Mouse (Mus musculus) hindlimb bud, embryonic 11.5 days (tissue): ENCODE measurements around the gene Pgm5.

Source experiments
- DNase-seq: peaks from one replicate; pipeline ENCODE4 v3.0.0-alpha.2; 2012; ENCODE audit warnings: low read depth, low spot score; ENCODE audit errors: extremely low spot score

Pgm5 gene

GRCm38 (mm10) chr19:24779996-24780395 is 81.7 kb downstream of the Pgm5 start:
- DNase-seq = no peak

DNA sequence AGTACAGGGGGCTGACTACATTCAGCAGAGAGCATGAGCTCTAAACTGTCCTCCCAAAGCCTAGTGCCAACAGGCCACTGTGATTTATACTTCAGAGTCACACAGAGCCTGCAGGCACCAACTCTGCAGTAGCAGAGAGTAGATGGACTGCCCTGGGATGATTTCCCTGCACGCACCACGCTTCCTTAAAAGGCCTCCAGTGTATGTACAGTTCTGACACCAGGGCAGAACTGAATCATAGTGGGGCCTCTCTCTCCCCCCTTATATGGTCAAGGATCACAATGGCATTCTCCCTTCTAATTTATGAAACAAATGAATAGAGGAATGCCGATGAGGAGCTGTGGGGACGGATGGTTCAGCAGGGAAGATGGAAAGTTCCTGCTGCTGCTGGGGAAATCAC is 91.3 kb downstream of the Pgm5 start:
- DNase-seq = no peak

- no peak for DNase-seq
Observed at GRCm38 (mm10) chr19:24767401-24767800, 94.3 kb downstream of the Pgm5 start.

DNA sequence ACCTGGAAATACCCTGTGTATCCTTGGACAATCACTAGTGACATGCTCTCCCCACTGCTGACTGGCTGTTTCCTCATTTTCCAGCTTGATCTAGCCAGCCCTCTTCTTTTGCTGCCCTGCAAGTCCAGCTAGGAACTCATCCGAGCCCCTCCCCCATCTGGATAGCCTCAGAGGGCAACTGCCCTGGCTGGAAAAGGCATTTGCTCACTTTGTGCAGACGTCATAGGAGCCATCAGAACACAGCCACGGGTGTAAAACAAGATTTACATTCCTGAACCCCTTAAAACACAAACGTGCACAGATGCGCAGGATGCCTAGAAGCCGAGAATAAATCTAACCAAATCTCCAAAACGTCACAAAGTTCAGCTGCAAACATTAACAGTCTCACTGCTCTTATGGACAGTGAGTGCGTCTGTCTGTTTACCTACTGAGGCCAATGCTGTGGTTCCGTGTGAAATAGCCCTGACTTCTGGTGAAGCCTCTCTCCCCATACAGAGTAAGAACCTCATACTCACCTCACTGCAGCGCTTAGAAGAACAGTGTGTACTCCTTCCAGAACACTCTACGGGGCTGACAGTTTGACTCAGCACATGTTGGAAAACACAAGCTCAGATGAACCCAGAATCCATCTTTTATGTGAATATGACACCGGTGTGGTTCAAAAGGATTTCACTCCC is 99.0 kb downstream of the Pgm5 start:
- no peak for DNase-seq

DNA sequence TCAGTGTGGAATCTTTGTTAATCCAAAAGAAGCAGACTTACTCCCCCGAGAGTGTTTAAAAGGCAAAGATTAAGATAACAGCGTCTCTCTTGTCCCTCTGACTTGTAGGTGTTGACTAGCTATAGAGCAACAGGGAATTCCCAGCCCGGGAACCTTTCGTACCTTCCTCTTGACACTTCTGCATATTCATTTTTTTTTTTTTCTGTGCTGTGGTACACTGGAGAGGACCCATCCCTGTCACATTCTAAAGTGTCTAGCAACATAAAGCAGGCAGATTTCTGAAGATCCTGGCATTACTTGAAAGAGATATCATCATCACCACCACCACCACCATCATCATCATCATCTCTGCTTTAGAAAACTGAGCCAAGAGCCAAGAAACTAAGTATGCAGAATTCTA is 105.0 kb downstream of the Pgm5 start:
- DNase-seq = no peak

- no peak for DNase-seq
Observed at GRCm38 (mm10) chr19:24754440-24754785, 107.2 kb downstream of the Pgm5 start.

- no peak for DNase-seq
Observed at GRCm38 (mm10) chr19:24753617-24754439, 107.8 kb downstream of the Pgm5 start.

GRCm38 (mm10) chr19:24752873-24753538 is 108.6 kb downstream of the Pgm5 start:
- DNase-seq = no peak

DNA sequence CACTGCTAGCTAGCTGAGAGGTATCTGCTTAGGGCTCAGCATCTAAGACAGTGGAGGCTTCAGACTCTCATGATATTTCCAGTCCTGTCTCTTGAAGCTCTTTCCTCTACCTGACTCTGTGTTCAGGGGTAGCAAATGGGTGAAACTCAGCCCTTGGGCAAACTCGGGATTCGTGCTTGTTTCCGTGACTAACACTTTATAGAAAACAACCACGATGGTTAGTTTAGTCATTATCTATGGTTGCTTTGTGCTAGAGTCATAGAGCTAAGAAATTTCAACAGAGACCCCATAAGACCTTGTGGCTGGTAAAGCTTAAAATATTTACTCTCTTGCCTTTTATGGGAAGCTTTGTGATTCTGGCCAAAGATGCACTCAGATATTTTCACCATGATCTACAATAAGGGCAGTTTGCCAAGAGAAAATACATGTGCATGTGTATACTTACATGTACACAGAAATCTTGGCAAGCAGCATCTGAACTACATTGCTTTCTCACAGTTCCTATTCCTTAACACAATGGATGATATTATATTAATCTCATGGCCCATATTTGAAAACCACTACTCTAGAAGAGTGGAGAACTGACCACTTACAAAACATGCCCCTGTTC is 115.3 kb downstream of the Pgm5 start:
- no peak for DNase-seq

- no peak for DNase-seq
Observed at GRCm38 (mm10) chr19:24742606-24743005, 119.0 kb downstream of the Pgm5 start.

DNA sequence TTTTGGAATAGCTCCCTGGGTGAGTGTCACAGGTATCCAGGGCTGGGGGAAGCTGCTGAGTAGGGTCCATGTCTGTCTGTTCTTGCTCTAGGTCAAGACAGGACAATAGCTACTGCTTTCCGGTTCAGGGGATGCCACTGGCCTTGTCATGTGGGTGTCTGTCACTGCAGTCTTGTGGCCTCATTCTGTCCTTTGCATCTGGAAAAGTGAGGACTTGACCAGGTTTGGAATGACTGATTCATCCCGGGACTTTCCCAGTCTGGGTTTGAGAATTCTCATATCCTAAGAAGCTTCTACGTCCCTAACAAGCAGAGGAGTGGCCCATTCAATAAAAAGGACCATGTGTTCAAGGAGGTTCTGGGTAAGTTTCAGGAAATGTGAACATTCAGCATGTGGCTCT is 122.9 kb downstream of the Pgm5 start:
- no peak for DNase-seq

DNA sequence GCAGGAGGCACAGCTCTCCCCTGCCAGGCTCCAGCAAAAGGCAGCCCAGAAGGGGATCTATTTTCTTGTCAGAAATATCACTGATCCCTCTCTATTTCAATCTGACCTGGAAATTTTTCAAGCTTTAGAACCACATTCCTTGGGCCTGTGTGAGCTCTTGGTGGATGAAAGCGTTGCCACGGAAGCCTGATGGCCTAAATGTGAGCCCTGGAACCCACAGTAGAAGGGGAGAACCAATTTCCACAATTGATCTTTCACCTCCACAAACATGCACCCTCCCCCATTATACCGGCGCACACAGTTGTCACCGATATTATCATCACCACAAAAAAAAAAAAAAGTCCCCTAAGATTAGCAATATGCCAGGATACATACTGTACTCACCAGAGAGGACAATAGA is 123.6 kb downstream of the Pgm5 start:
- no peak for DNase-seq

GRCm38 (mm10) chr19:24735484-24736128 is 126.0 kb downstream of the Pgm5 start:
- no peak for DNase-seq

- DNase-seq = no peak
Observed at GRCm38 (mm10) chr19:24730661-24731060, 131.0 kb downstream of the Pgm5 start.

DNA sequence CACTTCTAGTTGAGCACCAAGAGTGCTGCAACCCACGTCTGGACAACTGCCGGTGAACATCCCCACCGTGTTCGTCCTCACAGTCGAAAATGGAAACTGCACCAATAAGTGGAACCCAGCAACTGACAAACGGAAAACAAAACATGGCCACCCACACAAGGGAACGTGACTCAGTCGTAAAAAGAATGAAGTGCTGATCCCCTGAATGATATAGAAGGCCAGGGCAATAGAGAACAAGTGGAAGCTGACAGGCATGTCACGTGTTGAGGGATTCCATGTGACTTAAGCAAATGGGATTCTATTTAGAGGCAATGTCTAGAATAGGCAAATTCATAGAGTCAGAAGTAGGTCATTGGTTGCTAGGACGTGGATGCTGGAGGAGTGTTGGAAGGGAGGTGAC is 137.3 kb downstream of the Pgm5 start:
- no peak for DNase-seq

DNA sequence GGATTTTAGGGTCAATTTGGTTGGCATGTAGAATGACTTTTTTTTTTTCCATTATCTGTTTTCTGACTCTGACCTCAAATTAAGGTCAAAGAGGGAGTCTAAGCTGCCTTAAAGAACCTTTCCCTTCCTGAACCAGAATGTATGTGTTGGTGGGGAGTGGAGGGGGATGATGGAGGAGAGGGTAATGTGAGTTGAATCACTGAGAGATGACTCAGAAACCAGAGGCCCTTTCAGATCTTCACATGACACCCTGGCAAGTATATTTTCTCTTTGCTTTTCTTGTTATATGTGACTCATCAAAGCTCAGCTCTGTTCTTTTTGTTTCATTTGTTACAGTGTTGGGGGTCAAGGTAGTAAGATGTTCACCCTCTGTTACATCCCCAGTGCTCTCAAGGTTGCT is 141.2 kb downstream of the Pgm5 start:
- DNase-seq = no peak

- no peak for DNase-seq
Observed at GRCm38 (mm10) chr19:24719504-24719903, 142.2 kb downstream of the Pgm5 start.

DNA sequence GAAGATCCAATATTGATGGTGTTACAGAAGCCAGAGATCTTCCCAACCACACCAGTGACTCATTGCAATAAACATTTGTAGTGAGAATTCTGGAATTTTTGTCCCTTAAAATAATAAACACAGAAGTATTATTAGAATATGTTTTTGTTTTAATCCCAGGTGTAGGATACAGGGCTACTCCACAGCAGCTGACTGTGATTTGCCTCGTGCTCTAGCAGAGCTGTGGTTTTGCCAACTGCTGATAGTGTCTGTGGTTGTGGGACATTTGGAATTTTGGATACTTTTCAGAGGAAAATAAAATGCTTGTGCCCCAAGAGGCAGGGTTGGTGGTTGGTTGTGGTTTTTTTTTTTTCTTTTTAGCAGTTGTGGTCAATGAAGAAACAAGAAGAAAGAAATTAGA is 143.6 kb downstream of the Pgm5 start:
- DNase-seq = no peak

DNA sequence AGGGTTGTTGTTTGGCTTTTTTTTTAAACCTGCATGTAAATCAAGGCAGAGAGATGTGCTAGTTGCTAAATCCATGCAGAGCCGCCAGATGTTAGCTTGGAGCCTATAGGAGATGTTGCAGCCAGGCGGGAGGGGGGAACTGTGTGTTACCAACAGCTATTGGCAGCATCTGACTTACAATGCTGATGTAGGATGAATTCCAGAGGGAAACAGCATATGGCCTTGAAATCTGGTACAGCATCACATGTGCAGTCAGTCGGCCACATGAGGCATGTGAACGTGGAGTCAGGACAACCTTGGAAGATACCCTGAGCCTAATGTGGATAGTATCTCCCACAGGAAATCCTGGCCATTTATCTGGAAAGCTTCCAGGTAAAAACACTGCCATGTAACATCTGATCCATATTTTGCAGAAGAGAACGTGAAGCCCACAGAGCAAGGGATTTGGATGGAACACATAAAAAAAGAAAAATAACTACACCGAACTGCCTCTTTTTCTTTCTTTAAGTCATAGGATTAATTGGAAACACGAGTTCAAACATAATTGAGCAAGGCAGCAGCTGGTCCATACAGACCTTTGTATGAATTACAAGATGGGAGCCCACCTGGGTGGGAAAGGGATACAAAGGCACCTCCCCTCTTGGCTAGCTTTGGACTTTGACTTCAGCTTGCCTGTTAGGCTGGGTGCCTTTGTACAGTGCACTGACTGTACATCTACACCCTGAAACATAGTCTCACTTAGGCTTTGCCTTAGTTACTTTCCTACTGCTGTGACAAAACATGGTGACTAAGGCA is 145.2 kb downstream of the Pgm5 start:
- no peak for DNase-seq

DNA sequence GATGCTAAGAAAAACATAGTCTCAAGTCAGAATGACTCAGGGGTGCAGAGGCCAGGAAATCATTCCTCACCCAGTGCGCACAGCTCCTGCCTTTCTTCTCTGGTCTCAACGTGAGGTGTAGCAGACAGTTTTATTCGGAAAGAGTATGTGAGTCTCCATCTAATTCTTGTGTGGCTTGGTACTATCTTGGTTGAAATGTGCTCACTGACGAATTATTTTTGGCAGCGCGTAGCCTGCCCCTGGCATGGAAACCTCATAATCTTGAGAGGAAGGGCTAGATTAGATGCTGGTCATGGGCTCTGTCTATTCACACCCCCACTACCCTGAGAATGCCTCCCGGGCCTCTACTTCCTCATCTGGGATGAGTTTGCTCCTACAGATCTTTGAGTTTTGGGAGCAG is 153.6 kb downstream of the Pgm5 start:
- no peak for DNase-seq
